12 mouse cellular contexts compared by ENCODE assay signal in the genomic region with DNA sequence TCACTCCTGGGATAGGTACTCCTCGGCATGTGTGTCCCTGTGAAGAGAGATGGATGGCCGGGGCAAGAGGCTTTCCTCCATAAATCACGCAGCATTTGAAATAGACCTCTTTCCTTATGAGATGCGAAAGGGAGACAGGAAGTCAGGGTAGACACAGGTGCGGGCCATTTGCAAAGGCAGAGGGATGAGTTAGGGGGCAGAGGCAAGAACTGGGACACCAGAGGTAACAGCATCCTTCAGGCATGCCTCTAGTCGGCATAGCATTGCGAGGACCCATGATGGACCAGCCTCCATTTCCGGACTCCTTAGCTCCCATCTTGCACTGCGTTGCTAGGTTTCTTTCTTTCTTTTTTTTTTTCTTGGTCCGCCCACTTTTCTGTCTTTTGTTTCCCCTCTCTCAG.
DNase-seq lines count a peak whose midpoint lies in the region; ATAC-seq and TF ChIP-seq lines count a peak whose summit lies in the region.
"Had no signal": no experiment of that assay in that cellular context is flagged by ENCODE, and none has a peak within 500 bp of the region (broad histone marks: within the 10 kb centered on the region; RNA-seq: fewer than 3 reads in every experiment).

No protein-coding gene starts in this region.

- no peak for TF ChIP-seq POLR2A in kidney, adult 2 months (IDR thresholded peaks at IDR 0.05; ENCODE audit: low read depth, low read length)

- H3K4me2 ChIP-seq in kidney, postnatal 0 days (ENCODE audit: low read length) = peak overlapping the region; percentile 52
- H3K4me2 ChIP-seq in stomach, embryonic 15.5 days = peak overlapping the region; percentile 40
- H3K4me2 ChIP-seq: forebrain, embryonic 13.5 days; hindbrain, embryonic 12.5 days had no signal

- 0 out of 2 replicates have a peak, but pooled peaks have one; percentile 54 for ATAC-seq in kidney, postnatal 0 days (replicated peaks; ENCODE audit: low FRiP score, low read depth)
- ATAC-seq in stomach, embryonic 15.5 days (ENCODE audit: insufficient read depth, low FRiP score, low read depth) = no peak
- no peak for ATAC-seq in megakaryocyte progenitor cell, adult 5-6 weeks (replicated peaks; ENCODE audit: poor library complexity)
- ATAC-seq: forebrain, embryonic 13.5 days; midbrain, embryonic 16.5 days had no signal

- 33% methylated on average over 10 of the region's 10 CpGs for WGBS in kidney, adult 2 months
- 23% methylated on average over 10 of the region's 10 CpGs for WGBS in kidney, postnatal 0 days
- WGBS in stomach, embryonic 15.5 days = 36% methylated on average over 10 of the region's 10 CpGs

- DNase-seq in kidney, adult 2 months = peak; percentile 17
- DNase-seq in kidney, adult 18-20 months = no peak
- DNase-seq in embryo, embryonic 11.5 days (ENCODE audit: low read depth, low spot score) = peak; percentile 49
- DNase-seq in kidney, postnatal 0 days (ENCODE audit: low spot score) = peak; percentile 82
- no peak for DNase-seq in retina, postnatal 1 day
- DNase-seq: spleen, adult 18-20 months; thymus, postnatal 36 days had no signal

- no peaks in the 10 kb centered on the region for H3K36me3 ChIP-seq in kidney, adult 2 months (ENCODE audit: control insufficient read depth, insufficient read depth, low read length)
- no peaks in the 10 kb centered on the region for H3K36me3 ChIP-seq in kidney, postnatal 0 days (ENCODE audit: insufficient read depth, low read length)
- no peaks in the 10 kb centered on the region for H3K36me3 ChIP-seq in stomach, embryonic 15.5 days
- H3K36me3 ChIP-seq: hindbrain, embryonic 12.5 days had no signal

- no peaks in the 10 kb centered on the region for H3K4me1 ChIP-seq in kidney, adult 2 months (ENCODE audit: control insufficient read depth, insufficient read depth, low read length)
- no peaks in the 10 kb centered on the region; the same call in 1 of the 2 replicates for H3K4me1 ChIP-seq in kidney, postnatal 0 days (replicated peaks; ENCODE audit: insufficient read depth, low read length)
- peaks cover 14% of the 10 kb centered on the region for H3K4me1 ChIP-seq in stomach, embryonic 15.5 days
- H3K4me1 ChIP-seq: forebrain, embryonic 13.5 days had no signal

- H3K9ac ChIP-seq in kidney, postnatal 0 days (ENCODE audit: low read depth, low read length) = no peak overlapping the region
- H3K9ac ChIP-seq in stomach, embryonic 15.5 days = no peak overlapping the region
- H3K9ac ChIP-seq: forebrain, embryonic 13.5 days; hindbrain, embryonic 12.5 days had no signal

- H3K9me3 ChIP-seq in kidney, postnatal 0 days (replicated peaks; ENCODE audit: low read length) = no peaks in the 10 kb centered on the region
- no peaks in the 10 kb centered on the region for H3K9me3 ChIP-seq in stomach, embryonic 15.5 days
- H3K9me3 ChIP-seq: forebrain, embryonic 13.5 days; hindbrain, embryonic 12.5 days had no signal

- no peak overlapping the region for H3K27ac ChIP-seq in kidney, adult 2 months (ENCODE audit: insufficient read depth, low read depth, low read length)
- peak overlapping the region; percentile 72 for H3K27ac ChIP-seq in kidney, postnatal 0 days
- peak overlapping the region; percentile 45 for H3K27ac ChIP-seq in stomach, embryonic 15.5 days
- H3K27ac ChIP-seq: forebrain, embryonic 13.5 days; hindbrain, embryonic 12.5 days had no signal

- H3K27me3 ChIP-seq in kidney, adult 2 months (replicated peaks; ENCODE audit: control insufficient read depth, insufficient read depth, low read length) = no peaks in the 10 kb centered on the region
- no peaks in the 10 kb centered on the region for H3K27me3 ChIP-seq in kidney, postnatal 0 days (ENCODE audit: insufficient read depth, low read length)
- no peaks in the 10 kb centered on the region for H3K27me3 ChIP-seq in stomach, embryonic 15.5 days (replicated peaks)

- H3K4me3 ChIP-seq in kidney, adult 2 months (ENCODE audit: insufficient read depth, low read depth, low read length) = peak overlapping the region; percentile 24; the same call in 1 of the 2 replicates
- H3K4me3 ChIP-seq in kidney, postnatal 0 days (replicated peaks; ENCODE audit: low read depth, low read length) = peak overlapping the region; percentile 17; the same call in 1 of the 2 replicates
- H3K4me3 ChIP-seq in stomach, embryonic 15.5 days (replicated peaks) = peak overlapping the region; percentile 26
- H3K4me3 ChIP-seq: forebrain, embryonic 13.5 days; hindbrain, embryonic 12.5 days had no signal

- TF ChIP-seq CTCF in kidney, adult 2 months (conservative IDR thresholded peaks at IDR 0.05; ENCODE audit: insufficient read depth, insufficient read length, low read depth, low read length) = no peak
- TF ChIP-seq CTCF in kidney, postnatal 0 days (IDR thresholded peaks at IDR 0.05; ENCODE audit: low read depth) = no peak

Comparison
In these comparisons a context has a peak if more than half of its experiments do, and no peak if none do; other contexts are left out.
1. DNase-seq: peak in kidney, adult 2 months (single experiment), embryo, embryonic 11.5 days (single experiment) and kidney, postnatal 0 days (single experiment); none in kidney, adult 18-20 months (single experiment) and retina, postnatal 1 day (single experiment).
2. Peak in every context shown above with its lines, with median percentiles within 50 percentile points of each other: H3K4me3 ChIP-seq.